Mouse (Mus musculus): ENCODE measurements around the gene Gsn. TPM values are rescaled to one million over a fixed set of nuclear protein-coding genes. Genes with fewer than 3 reads are reported as not detected.

The Gsn gene
- polyA plus RNA-seq, 1 experiment from 2014 or later: 18.1 TPM

DNA sequence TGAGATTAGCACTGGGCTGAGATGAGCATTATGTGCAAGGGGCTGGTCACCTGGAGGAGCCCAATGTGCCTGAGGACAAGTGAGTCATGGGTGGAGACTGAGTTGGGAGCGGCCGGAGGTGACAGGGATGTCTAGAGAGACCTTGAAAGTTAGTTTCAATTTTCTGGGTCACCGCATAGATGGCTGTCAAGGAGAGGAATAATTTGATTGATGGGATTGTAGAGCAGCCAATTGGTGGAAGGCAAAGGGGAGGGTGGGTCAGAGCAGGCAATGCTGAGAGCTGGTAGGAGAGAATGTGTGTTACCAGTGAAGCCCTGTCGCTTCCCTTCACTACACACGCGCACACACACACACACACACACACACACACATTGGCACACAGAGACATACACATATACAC, 13.0 kb downstream of the Gsn start:
- Histone ChIP-seq H3K4me1 (peaks cover 9% of the 10 kb centered on the region), H3K4me2 (replicated peaks) (no peak overlapping the region), H3K9me3 (no peaks in the 10 kb centered on the region), H3K9ac (replicated peaks) (no peak overlapping the region), H3K36me3 (no peaks in the 10 kb centered on the region), H3K27ac (replicated peaks) (no peak overlapping the region), H3K27me3 (no peaks in the 10 kb centered on the region), H3K4me3 (no peak overlapping the region)
- ATAC-seq (replicated peaks): no peak
- WGBS: 85% methylated on average over 6 of the region's 6 CpGs

- no peak for ATAC-seq (replicated peaks)
- WGBS: 79% methylated on average over 4 of the region's 4 CpGs
- H3K4me2 ChIP-seq (replicated peaks): no peak overlapping the region
- peaks cover 9% of the 10 kb centered on the region for H3K4me1 ChIP-seq
- no peaks in the 10 kb centered on the region for H3K9me3 ChIP-seq
- no peak overlapping the region for H3K9ac ChIP-seq (replicated peaks)
- no peaks in the 10 kb centered on the region for H3K36me3 ChIP-seq
- no peak overlapping the region for H3K27ac ChIP-seq (replicated peaks)
- no peak overlapping the region for H3K4me3 ChIP-seq
- H3K27me3 ChIP-seq: no peaks in the 10 kb centered on the region
Measured at GRCm38 (mm10) chr2:35269716-35270260, 13.6 kb downstream of the Gsn start.

GRCm38 (mm10) chr2:35270531-35270984, 14.4 kb downstream of the Gsn start:
- H3K4me1 ChIP-seq: peaks cover 6% of the 10 kb centered on the region
- H3K4me2 ChIP-seq (replicated peaks): 0 out of 2 replicates have a peak overlapping the region, but pooled peaks have one; percentile 19
- ATAC-seq (replicated peaks): peak; percentile 53
- H3K9me3 ChIP-seq: no peaks in the 10 kb centered on the region
- 8% methylated on average over 10 of the region's 10 CpGs for WGBS
- no peak overlapping the region for H3K4me3 ChIP-seq
- H3K9ac ChIP-seq (replicated peaks): no peak overlapping the region
- H3K36me3 ChIP-seq: no peaks in the 10 kb centered on the region
- H3K27me3 ChIP-seq: no peaks in the 10 kb centered on the region
- H3K27ac ChIP-seq (replicated peaks): no peak overlapping the region

DNA sequence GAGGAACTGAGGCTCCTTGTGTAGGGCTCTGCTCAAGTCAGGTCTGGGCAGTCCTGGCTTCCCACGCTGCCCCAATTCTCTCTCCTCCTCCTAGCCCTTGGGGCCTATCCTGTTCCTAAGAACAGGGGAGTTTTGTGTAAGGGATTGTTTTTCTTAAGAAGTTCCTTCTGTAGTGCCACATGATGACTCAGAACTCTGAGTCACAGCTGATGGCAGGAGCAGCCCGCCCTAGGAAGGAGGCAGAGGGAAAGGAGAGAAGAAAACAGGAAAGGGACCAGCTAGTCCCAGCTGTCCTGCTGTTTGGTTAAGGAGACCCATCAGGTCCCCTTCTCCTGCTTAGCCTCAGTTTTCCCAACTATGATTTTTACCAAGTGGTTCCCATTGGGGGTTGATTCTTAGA, 15.6 kb downstream of the Gsn start:
- no peaks in the 10 kb centered on the region for H3K9me3 ChIP-seq
- no peak overlapping the region for H3K4me3 ChIP-seq
- H3K27ac ChIP-seq (replicated peaks): no peak overlapping the region
- no peak overlapping the region for H3K4me2 ChIP-seq (replicated peaks)
- WGBS: 76% methylated on average over 2 of the region's 2 CpGs
- H3K9ac ChIP-seq (replicated peaks): no peak overlapping the region
- no peak for ATAC-seq (replicated peaks)
- H3K4me1 ChIP-seq: 0 out of 2 replicates have a peak, but pooled peaks cover 4% of the 10 kb centered on the region
- no peaks in the 10 kb centered on the region for H3K27me3 ChIP-seq
- H3K36me3 ChIP-seq: no peaks in the 10 kb centered on the region

DNA sequence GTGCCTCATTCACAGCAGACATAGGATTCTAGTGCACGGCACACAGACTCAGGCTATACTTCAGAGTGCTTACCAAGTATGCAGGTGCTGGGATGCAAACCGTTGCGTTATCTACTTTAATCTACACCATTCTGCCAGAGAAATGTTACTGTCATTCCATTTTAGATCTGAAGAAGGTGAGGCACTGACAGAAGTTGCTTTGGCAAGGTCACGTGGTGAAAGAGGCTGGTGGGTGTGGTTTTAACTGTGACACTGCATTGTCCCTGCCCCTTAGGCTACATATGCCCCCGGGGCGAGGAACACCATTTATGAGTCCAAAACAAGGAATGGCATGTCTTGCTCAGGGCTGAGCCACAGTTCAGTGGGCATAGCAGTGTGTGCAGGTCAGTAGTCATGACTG, 16.7 kb downstream of the Gsn start:
- no peak for ATAC-seq (replicated peaks)
- Histone ChIP-seq H3K36me3 (no peaks in the 10 kb centered on the region), H3K9ac (replicated peaks) (no peak overlapping the region), H3K9me3 (no peaks in the 10 kb centered on the region), H3K4me1 (0 out of 2 replicates have a peak, but pooled peaks cover 4% of the 10 kb centered on the region), H3K4me2 (replicated peaks) (no peak overlapping the region), H3K27ac (replicated peaks) (no peak overlapping the region), H3K4me3 (no peak overlapping the region), H3K27me3 (no peaks in the 10 kb centered on the region)
- 86% methylated on average over 6 of the region's 6 CpGs for WGBS

- H3K4me1 ChIP-seq: 0 out of 2 replicates have a peak, but pooled peaks cover 4% of the 10 kb centered on the region
- no peaks in the 10 kb centered on the region for H3K27me3 ChIP-seq
- H3K9me3 ChIP-seq: no peaks in the 10 kb centered on the region
- no peak overlapping the region for H3K4me2 ChIP-seq (replicated peaks)
- WGBS: 44% methylated on average over 2 of the region's 2 CpGs
- no peak for ATAC-seq (replicated peaks)
- H3K27ac ChIP-seq (replicated peaks): no peak overlapping the region
- no peak overlapping the region for H3K9ac ChIP-seq (replicated peaks)
- H3K36me3 ChIP-seq: no peaks in the 10 kb centered on the region
- no peak overlapping the region for H3K4me3 ChIP-seq
Measured at GRCm38 (mm10) chr2:35273536-35273935, 17.4 kb downstream of the Gsn start.

DNA sequence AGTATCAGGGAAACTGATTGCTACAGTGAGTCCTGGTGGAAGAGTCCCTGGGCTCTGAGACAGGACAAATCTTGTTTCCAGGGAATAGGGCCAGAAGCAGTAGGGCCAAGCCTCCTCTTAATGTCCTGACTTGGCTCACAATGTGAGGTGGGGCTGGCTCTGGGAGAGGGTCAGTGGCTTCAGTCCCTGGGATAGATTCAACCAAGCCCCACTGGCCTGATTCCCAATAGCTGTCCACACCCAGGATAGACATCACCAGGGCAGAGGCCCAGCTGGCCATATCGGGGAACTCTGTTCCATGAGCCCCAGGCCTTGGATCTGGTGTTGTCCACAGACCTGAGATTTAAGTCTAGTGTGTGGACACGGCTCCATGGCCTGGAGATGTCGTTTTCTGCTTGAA, 21.5 kb downstream of the Gsn start:
- WGBS: 83% methylated on average over 3 of the region's 3 CpGs
- H3K4me2 ChIP-seq (replicated peaks): no peak overlapping the region
- no peak for ATAC-seq (replicated peaks)
- no peaks in the 10 kb centered on the region for H3K9me3 ChIP-seq
- H3K4me1 ChIP-seq: peaks cover 5% of the 10 kb centered on the region
- no peaks in the 10 kb centered on the region for H3K36me3 ChIP-seq
- H3K9ac ChIP-seq (replicated peaks): no peak overlapping the region
- H3K27me3 ChIP-seq: peaks cover 14% of the 10 kb centered on the region; the same call in 1 of the 2 replicates
- no peak overlapping the region for H3K27ac ChIP-seq (replicated peaks)
- H3K4me3 ChIP-seq: no peak overlapping the region

DNA sequence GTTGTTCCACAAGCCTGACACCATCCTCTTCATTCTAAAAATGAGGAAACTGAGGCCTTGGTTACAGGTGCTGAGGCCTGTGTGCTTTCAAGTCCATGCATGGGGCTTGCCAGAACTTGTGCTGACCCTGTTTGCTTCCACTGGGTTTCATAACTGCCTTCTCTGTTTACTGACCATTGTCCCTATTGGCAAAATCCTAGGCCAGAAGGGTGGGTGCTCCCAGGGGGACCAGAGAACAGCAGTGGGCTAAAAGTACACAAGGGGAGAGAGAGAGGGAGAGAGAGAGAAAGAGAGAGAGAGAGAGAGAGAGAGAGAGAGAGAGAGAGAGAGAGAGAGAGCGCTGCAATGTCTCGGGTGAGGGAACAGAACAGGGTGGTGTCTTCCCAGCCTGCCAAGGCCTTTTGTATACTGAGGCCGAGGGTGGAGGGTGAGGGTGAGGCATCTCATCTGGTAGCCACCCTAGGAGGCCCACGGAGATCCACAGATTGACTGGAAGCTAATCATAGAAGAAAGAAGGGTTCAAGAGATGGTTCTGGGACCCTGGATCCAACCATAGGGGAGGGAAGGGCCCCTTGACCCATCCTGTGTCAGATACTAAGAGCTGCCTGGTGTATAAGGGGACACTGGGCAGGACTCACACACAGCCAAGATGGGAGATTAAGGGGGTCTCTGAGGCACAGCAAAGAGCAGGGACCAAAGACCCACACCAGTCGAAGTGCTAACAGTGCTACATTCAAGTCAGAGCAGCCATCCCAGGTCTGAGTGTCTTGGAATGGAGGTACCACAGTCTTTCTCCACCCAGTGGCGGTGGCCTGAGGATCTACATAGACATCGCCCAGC, 22.4 kb downstream of the Gsn start:
- Histone ChIP-seq H3K27ac (replicated peaks) (no peak overlapping the region), H3K9me3 (no peaks in the 10 kb centered on the region), H3K4me3 (no peak overlapping the region), H3K4me2 (replicated peaks) (no peak overlapping the region), H3K9ac (replicated peaks) (no peak overlapping the region), H3K27me3 (peaks cover 21% of the 10 kb centered on the region), H3K4me1 (peaks cover 5% of the 10 kb centered on the region), H3K36me3 (no peaks in the 10 kb centered on the region)
- no peak for ATAC-seq (replicated peaks)
- 83% methylated on average over 7 of the region's 7 CpGs for WGBS

- H3K4me1 ChIP-seq: peaks cover 5% of the 10 kb centered on the region
- WGBS: 71% methylated on average over 3 of the region's 3 CpGs
- peaks cover 26% of the 10 kb centered on the region for H3K27me3 ChIP-seq
- ATAC-seq (replicated peaks): no peak
- no peak overlapping the region for H3K27ac ChIP-seq (replicated peaks)
- no peaks in the 10 kb centered on the region for H3K9me3 ChIP-seq
- no peak overlapping the region for H3K9ac ChIP-seq (replicated peaks)
- H3K36me3 ChIP-seq: no peaks in the 10 kb centered on the region
- H3K4me2 ChIP-seq (replicated peaks): no peak overlapping the region
- no peak overlapping the region for H3K4me3 ChIP-seq
Measured at GRCm38 (mm10) chr2:35280001-35280400, 23.8 kb downstream of the Gsn start.

- H3K9me3 ChIP-seq: no peaks in the 10 kb centered on the region
- H3K36me3 ChIP-seq: no peaks in the 10 kb centered on the region
- peaks cover 26% of the 10 kb centered on the region for H3K27me3 ChIP-seq
- 1% methylated on average over 32 of the region's 32 CpGs for WGBS
- H3K27ac ChIP-seq (replicated peaks): no peak overlapping the region
- 0 out of 2 replicates have a peak, but pooled peaks have one; percentile 43 for ATAC-seq (replicated peaks)
- H3K4me3 ChIP-seq: peak overlapping the region; percentile 17
- peak overlapping the region; percentile 36 for H3K4me2 ChIP-seq (replicated peaks)
- no peak overlapping the region for H3K9ac ChIP-seq (replicated peaks)
- peaks cover 5% of the 10 kb centered on the region for H3K4me1 ChIP-seq
Measured at GRCm38 (mm10) chr2:35282214-35282613, 26.0 kb downstream of the Gsn start.

DNA sequence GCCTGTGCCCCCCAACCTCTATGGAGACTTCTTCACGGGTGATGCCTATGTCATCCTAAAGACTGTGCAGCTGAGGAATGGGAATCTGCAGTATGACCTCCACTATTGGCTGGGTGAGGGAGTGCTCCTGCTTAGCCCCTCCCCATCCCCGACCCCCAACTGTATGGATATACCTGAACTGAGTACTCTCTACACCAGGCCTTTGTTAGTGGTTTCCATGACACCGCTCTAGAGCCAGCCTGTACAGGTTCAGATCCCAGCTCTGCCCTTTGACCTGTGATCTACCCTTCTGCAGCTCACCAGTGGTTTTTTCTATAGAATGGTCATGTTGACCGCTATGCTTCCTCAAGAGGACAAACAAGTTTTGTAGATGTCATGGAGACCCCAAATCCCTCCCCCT, 27.8 kb downstream of the Gsn start:
- no peak overlapping the region for H3K27ac ChIP-seq (replicated peaks)
- WGBS: 86% methylated on average over 4 of the region's 4 CpGs
- H3K36me3 ChIP-seq: no peaks in the 10 kb centered on the region
- H3K4me2 ChIP-seq (replicated peaks): no peak overlapping the region
- peaks cover 26% of the 10 kb centered on the region for H3K27me3 ChIP-seq
- no peak overlapping the region for H3K9ac ChIP-seq (replicated peaks)
- ATAC-seq (replicated peaks): no peak
- H3K4me3 ChIP-seq: no peak overlapping the region
- peaks cover 5% of the 10 kb centered on the region for H3K4me1 ChIP-seq
- H3K9me3 ChIP-seq: no peaks in the 10 kb centered on the region

- Histone ChIP-seq H3K4me1 (peaks cover 5% of the 10 kb centered on the region), H3K9me3 (no peaks in the 10 kb centered on the region), H3K36me3 (no peaks in the 10 kb centered on the region), H3K27ac (replicated peaks) (no peak overlapping the region), H3K4me3 (no peak overlapping the region), H3K9ac (replicated peaks) (no peak overlapping the region), H3K4me2 (replicated peaks) (no peak overlapping the region), H3K27me3 (peaks cover 26% of the 10 kb centered on the region)
- ATAC-seq (replicated peaks): no peak
- 79% methylated on average over 5 of the region's 5 CpGs for WGBS
Measured at GRCm38 (mm10) chr2:35285209-35285608, 29.0 kb downstream of the Gsn start.
